Mouse (Mus musculus): ENCODE results near the gene Rarres2. TPM values are rescaled to one million over a fixed set of nuclear protein-coding genes. Genes with fewer than 3 reads are reported as not detected.
A peak's percentile ranks its signal among the peaks of the same experiment; 100 is the strongest.

The Rarres2 gene
- polyA plus RNA-seq, 1 experiment, result 9.2 TPM

DNA sequence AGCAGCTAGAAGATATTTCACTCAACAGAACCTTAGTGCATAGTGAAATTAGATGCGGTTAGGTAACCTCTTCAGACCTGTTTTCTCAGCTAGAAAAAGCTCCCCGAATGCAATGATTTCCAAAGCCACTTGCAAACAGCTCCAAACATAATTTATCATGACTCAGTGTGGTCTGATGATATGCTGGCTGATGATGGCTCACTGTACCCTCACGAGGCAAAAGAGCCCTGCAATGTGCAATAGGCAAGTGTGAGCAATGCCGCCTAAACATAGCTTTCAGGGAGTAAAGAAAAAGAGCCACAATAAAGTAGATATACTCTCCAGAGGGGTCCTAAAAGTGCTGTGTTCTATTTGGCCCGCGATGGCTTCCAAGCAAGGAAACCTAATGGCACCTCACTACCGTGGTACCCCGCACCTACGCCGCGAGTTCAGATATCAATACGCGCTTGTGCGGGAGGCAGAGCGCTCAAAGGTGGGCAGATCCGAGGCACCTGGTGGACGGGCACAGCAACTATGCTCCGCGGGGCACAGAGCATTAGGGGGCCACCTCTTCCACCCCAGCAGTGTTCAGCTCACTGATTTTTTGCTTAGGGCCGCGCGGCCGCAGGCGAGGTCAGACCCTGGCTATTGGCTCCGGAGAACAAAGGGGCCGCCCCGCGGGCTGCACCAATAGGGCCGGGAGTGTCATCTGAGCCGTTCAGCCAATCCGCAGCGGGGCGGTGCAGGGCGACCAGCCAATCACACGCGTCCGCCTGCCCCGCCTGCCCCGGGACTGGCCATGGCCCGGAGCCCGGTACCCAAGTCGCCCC, 28.9 kb upstream of the Rarres2 start, which contains the start of gene Zfp775:
Zfp775 (plus strand) TSS at position 793 of the 809 bp plus-strand sequence.
- Histone ChIP-seq H3K4me1 (ENCODE audit: control insufficient read depth, insufficient read depth, low read length) (peaks cover 1% of the 10 kb centered on the region; the same call in 1 of the 2 replicates), H3K4me3 (replicated peaks; ENCODE audit: control insufficient read depth, low read depth, low read length) (peak within 1 kb of the TSS; percentile 81), H3K27ac (ENCODE audit: control insufficient read depth, insufficient read depth, low read depth, low read length, poor library complexity) (no peak within 1 kb of the TSS)
- TF ChIP-seq CTCF (IDR thresholded peaks at IDR 0.05; ENCODE audit: control insufficient read depth, insufficient read depth, low read length), result no peak
- peak; percentile 36; the same call in 1 of the 2 replicates for TF ChIP-seq POLR2A (IDR thresholded peaks at IDR 0.05; ENCODE audit: borderline replicate concordance, control insufficient read depth, low read depth, low read length)
- 5% methylated on average over 42 of the region's 42 CpGs for WGBS

DNA sequence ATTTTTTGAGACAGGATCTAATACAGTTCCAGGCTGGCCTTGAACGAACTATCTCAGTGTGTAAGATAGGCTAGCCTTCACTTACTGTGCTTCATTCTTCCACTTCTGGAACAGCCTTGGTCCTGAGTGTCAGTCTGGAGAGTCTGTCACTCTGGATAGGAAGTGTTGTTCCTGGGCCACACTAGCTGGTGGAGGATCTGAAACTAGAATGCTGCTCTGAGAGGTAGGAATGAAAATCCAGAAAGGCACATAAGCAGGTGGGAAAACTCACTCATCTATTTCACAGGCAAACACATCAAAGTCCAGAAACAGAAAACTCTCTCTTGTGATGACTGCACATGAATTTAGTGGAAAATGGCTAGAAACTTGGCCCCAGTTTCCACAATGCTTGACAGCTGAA, 28.0 kb upstream of the Rarres2 start:
- WGBS, result 75% methylated on average over 1 of the region's 1 CpGs
- TF ChIP-seq CTCF (IDR thresholded peaks at IDR 0.05; ENCODE audit: control insufficient read depth, insufficient read depth, low read length), result no peak
- Histone ChIP-seq H3K27ac (ENCODE audit: control insufficient read depth, insufficient read depth, low read depth, low read length, poor library complexity) (no peak overlapping the region), H3K4me3 (replicated peaks; ENCODE audit: control insufficient read depth, low read depth, low read length) (no peak overlapping the region), H3K4me1 (ENCODE audit: control insufficient read depth, insufficient read depth, low read length) (peaks cover 1% of the 10 kb centered on the region; the same call in 1 of the 2 replicates)

DNA sequence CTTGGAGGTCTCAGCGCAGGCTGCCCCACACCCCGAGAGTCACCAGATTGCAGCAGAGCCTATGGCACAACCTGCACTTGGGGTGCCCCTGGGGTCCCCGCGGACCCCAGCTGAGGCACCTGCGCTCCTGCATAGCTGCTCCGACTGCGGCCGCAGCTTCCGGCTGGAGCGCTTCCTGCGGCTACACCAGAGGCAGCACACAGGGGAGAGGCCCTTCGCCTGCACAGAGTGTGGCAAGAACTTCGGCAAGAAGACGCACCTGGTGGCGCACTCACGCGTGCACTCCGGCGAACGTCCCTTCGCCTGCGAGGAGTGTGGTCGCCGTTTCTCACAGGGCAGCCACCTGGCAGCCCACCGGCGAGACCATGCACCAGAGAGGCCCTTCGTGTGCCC, 24.6 kb upstream of the Rarres2 start:
- H3K27ac ChIP-seq (ENCODE audit: control insufficient read depth, insufficient read depth, low read depth, low read length, poor library complexity), result no peak overlapping the region
- peaks cover 1% of the 10 kb centered on the region for H3K4me1 ChIP-seq (ENCODE audit: control insufficient read depth, insufficient read depth, low read length)
- 95% methylated on average over 27 of the region's 27 CpGs for WGBS
- TF ChIP-seq CTCF (IDR thresholded peaks at IDR 0.05; ENCODE audit: control insufficient read depth, insufficient read depth, low read length) (no peak), POLR2A (IDR thresholded peaks at IDR 0.05; ENCODE audit: borderline replicate concordance, control insufficient read depth, low read depth, low read length) (no peak)
- H3K4me3 ChIP-seq (replicated peaks; ENCODE audit: control insufficient read depth, low read depth, low read length), result no peak overlapping the region

DNA sequence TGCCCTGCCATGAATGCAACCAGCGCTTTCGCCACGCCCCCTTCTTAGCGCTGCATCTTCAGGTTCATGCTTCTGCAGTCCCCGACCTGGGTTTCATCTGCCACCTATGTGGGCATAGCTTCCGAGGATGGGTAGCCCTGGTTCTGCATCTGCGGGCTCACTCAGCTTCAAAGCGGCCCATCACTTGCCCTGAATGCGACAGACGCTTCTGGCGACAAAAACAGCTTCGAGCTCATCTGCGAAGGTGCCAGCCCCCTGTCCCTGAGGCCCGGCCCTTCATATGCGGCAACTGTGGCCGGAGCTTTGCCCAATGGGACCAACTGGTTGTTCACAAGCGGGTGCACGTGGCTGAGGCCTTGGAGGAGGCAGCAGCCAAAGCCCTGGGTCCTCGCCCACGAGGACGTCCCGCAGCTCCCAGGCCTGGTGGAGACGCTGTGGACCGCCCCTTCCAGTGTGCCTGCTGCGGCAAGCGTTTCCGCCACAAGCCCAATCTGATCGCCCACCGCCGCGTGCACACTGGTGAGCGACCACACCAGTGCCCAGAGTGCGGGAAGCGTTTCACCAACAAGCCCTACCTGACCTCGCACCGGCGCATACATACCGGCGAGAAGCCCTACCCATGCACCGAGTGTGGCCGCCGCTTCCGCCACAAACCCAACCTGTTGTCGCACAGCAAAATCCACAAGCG, 24.1 kb upstream of the Rarres2 start:
- TF ChIP-seq POLR2A (IDR thresholded peaks at IDR 0.05; ENCODE audit: borderline replicate concordance, control insufficient read depth, low read depth, low read length) (no peak), CTCF (IDR thresholded peaks at IDR 0.05; ENCODE audit: control insufficient read depth, insufficient read depth, low read length) (no peak)
- peaks cover 1% of the 10 kb centered on the region for H3K4me1 ChIP-seq (ENCODE audit: control insufficient read depth, insufficient read depth, low read length)
- WGBS, result 92% methylated on average over 45 of the region's 45 CpGs
- no peak overlapping the region for H3K27ac ChIP-seq (ENCODE audit: control insufficient read depth, insufficient read depth, low read depth, low read length, poor library complexity)
- H3K4me3 ChIP-seq (replicated peaks; ENCODE audit: control insufficient read depth, low read depth, low read length), result no peak overlapping the region

DNA sequence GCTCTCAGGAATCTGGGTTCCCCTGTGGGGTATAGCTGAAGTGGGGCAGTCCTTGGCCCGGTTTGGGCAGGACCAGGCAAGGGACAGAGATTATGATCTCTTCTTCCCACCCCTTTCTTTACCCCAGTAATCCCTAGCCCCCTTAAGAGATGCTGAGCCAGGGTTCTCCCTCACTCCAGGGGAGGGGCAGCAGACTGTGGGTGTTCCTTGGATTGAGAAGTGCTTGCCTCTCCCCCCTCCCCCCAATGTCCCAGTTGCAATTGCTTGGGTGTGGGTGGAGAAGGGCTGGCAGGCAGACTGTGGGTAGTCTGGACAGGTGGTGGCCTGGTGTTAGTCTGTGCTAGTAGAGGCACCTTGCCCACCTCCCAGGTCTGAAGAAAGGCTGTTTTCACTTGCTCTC, 22.7 kb upstream of the Rarres2 start:
- H3K4me3 ChIP-seq (replicated peaks; ENCODE audit: control insufficient read depth, low read depth, low read length), result no peak overlapping the region
- H3K4me1 ChIP-seq (ENCODE audit: control insufficient read depth, insufficient read depth, low read length), result no peaks in the 10 kb centered on the region; the same call in none of the 2 replicates
- H3K27ac ChIP-seq (ENCODE audit: control insufficient read depth, insufficient read depth, low read depth, low read length, poor library complexity), result no peak overlapping the region
- WGBS, result 21% methylated on average over 1 of the region's 1 CpGs
- TF ChIP-seq CTCF (IDR thresholded peaks at IDR 0.05; ENCODE audit: control insufficient read depth, insufficient read depth, low read length) (no peak), POLR2A (IDR thresholded peaks at IDR 0.05; ENCODE audit: borderline replicate concordance, control insufficient read depth, low read depth, low read length) (no peak)

DNA sequence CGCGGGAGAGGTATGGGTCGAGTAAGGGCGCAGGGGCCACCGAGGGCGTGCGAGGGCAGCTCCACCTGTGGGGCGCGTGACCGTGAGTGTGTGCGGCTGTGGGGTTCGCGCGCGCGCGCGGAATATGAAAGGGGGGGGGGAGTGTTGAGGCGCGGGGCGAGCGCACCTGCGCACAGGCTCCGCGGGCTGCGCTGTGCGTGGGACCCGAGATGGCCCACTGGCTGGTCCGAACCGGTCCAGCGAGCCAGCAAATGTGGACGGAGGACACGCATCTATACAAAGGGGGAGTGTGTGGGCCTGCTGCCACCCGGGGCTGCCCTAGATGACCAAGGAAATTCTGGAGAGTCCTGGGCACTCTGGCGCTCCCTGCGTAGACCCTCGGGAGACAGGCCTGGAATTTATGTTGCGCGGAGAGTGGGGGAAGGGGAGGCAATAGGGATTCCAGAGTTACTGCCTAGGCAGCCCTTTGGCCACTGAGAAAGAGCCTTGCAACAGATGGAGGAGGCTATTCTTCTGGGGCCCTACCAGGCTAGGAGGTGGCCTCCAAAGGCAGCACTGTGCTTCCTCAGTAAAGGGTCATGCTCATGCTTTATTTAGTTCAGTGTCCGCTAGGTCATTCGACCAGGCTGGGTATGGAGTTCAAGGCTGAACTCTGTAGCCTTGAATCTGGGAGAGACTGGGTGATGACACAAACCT, 21.6 kb upstream of the Rarres2 start:
- TF ChIP-seq CTCF (IDR thresholded peaks at IDR 0.05; ENCODE audit: control insufficient read depth, insufficient read depth, low read length), result no peak
- peak; percentile 1; the same call in 1 of the 2 replicates for TF ChIP-seq POLR2A (IDR thresholded peaks at IDR 0.05; ENCODE audit: borderline replicate concordance, control insufficient read depth, low read depth, low read length)
- no peaks in the 10 kb centered on the region; the same call in none of the 2 replicates for H3K4me1 ChIP-seq (ENCODE audit: control insufficient read depth, insufficient read depth, low read length)
- H3K4me3 ChIP-seq (replicated peaks; ENCODE audit: control insufficient read depth, low read depth, low read length), result peak overlapping the region; percentile 86
- 1% methylated on average over 41 of the region's 41 CpGs for WGBS
- peak overlapping the region; percentile 64 for H3K27ac ChIP-seq (ENCODE audit: control insufficient read depth, insufficient read depth, low read depth, low read length, poor library complexity)

DNA sequence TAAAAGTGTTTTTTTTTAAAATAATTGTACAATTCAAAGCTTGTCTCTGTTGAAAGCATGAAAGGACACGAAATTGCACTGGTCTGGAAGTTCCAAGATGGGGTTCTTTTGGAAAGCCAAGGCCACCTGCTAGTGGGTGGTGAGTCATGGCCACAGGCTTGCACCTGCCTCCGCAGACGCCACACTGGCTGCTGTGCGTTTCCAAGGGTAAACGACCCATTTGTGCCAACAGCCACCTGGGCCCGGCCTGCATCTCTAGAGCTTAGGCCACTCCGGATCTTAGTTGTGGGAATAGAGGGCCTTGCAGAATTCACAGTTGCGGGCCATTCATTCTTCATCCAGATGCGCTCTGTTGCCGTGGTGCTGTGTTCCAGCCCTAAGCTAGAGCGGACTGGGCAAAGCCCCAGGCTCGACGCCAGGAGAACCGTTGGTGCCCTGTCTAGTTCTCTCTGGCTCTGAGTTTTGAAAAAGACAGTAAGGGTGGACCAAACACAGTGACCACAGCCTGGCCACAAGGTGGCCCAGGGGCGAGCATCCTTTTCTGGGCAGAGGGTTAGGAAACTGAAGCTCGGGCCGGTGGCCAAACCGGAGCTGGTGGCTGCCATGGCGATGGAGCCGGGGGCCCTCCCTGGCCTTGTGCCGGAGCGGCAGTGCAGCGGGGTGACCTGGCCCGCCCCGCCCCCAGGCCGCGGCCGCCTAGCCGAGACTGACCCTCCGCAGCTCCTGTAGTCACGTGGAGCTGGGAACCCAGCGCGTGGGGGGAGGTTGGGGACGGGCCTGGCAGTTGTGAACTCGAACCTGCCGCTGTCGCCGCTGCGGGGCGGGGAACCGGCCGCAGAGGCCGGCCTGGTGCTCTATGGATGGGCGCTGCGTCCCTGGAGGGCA, 20.8 kb upstream of the Rarres2 start, which contains the start of the genes Repin1 and Gm44965:
Repin1 (plus strand) TSS at position 726 of the 885 bp plus-strand sequence.
Gm44965 (plus strand) TSS at position 784 of the 885 bp plus-strand sequence.
- H3K4me1 ChIP-seq (ENCODE audit: control insufficient read depth, insufficient read depth, low read length), result no peaks in the 10 kb centered on the region; the same call in none of the 2 replicates
- TF ChIP-seq CTCF (IDR thresholded peaks at IDR 0.05; ENCODE audit: control insufficient read depth, insufficient read depth, low read length) (no peak; the same call in 1 of the 2 replicates), POLR2A (IDR thresholded peaks at IDR 0.05; ENCODE audit: borderline replicate concordance, control insufficient read depth, low read depth, low read length) (peak; percentile 20; the same call in 1 of the 2 replicates)
- 2% methylated on average over 45 of the region's 45 CpGs for WGBS
- peak within 1 kb of the TSS; percentile 64 for H3K27ac ChIP-seq (ENCODE audit: control insufficient read depth, insufficient read depth, low read depth, low read length, poor library complexity)
- peak within 1 kb of the TSS; percentile 86 for H3K4me3 ChIP-seq (replicated peaks; ENCODE audit: control insufficient read depth, low read depth, low read length)

Data from bone marrow, adult 2 months (tissue).